Comparison of ENCODE assay signal across 31 mouse cellular contexts in the genomic region with DNA sequence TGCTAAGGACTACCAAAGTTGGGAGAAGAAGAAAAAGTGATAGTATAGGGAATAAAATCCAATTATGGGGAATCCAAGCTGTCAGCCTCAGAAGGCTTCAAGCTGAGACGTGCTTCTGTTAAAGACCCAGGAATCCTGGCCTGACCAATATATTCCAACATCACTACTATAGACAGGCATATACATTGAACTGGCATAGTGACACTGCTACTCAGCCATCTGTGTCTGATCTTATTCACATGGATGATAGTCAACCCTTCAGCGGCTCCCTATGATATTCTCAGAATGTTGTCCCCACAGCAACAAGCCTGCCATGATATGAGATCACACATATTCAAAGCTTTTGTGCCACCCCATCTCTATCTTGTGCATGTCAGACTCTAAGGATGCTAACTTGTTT.
"Had no signal": no experiment of that assay in that cellular context is flagged by ENCODE, and none has a peak within 500 bp of the region (broad histone marks: within the 10 kb centered on the region; RNA-seq: fewer than 3 reads in every experiment).

No protein-coding gene starts in this region.

- ATAC-seq: liver, embryonic 12.5 days; liver, postnatal 0 days; lung, postnatal 0 days; midbrain, embryonic 13.5 days; midbrain, embryonic 15.5 days had no signal

- H3K27ac ChIP-seq: left cerebral cortex, adult 2 months; limb, embryonic 10.5 days; limb, embryonic 12.5 days; limb, embryonic 13.5 days; limb, embryonic 15.5 days; liver, embryonic 12.5 days; liver, embryonic 13.5 days; liver, embryonic 14.5 days; liver, embryonic 15.5 days; lung, embryonic 15.5 days; macrophage; midbrain, embryonic 10.5 days; midbrain, embryonic 12.5 days; midbrain, embryonic 13.5 days; midbrain, embryonic 15.5 days; neural tube, embryonic 12.5 days had no signal

- H3K36me3 ChIP-seq: limb, embryonic 10.5 days; limb, embryonic 12.5 days; limb, embryonic 13.5 days; limb, embryonic 15.5 days; liver, embryonic 12.5 days; liver, embryonic 13.5 days; liver, embryonic 15.5 days; lung, embryonic 15.5 days; midbrain, embryonic 10.5 days; midbrain, embryonic 12.5 days; midbrain, embryonic 13.5 days; midbrain, embryonic 15.5 days; neural tube, embryonic 12.5 days had no signal

- H3K4me3 ChIP-seq: left cerebral cortex, adult 2 months; limb, embryonic 10.5 days; limb, embryonic 12.5 days; limb, embryonic 13.5 days; limb, embryonic 15.5 days; liver, embryonic 12.5 days; liver, embryonic 13.5 days; liver, embryonic 15.5 days; lung, embryonic 15.5 days; megakaryocyte, embryonic 14.5 days; midbrain, embryonic 10.5 days; midbrain, embryonic 12.5 days; midbrain, embryonic 13.5 days; midbrain, embryonic 15.5 days; myocyte; neural tube, embryonic 12.5 days had no signal

- H3K27me3 ChIP-seq: limb, embryonic 12.5 days; limb, embryonic 13.5 days; limb, embryonic 15.5 days; liver, embryonic 12.5 days; liver, embryonic 13.5 days; liver, embryonic 15.5 days; lung, embryonic 15.5 days; megakaryocyte, embryonic 14.5 days; midbrain, embryonic 12.5 days; midbrain, embryonic 13.5 days; midbrain, embryonic 15.5 days; neural tube, embryonic 12.5 days had no signal

- H3K9ac ChIP-seq: limb, embryonic 12.5 days; limb, embryonic 13.5 days; limb, embryonic 15.5 days; liver, embryonic 12.5 days; liver, embryonic 13.5 days; liver, embryonic 14.5 days; liver, embryonic 15.5 days; liver, postnatal 0 days; lung, embryonic 14.5 days; lung, embryonic 15.5 days; midbrain, embryonic 12.5 days; midbrain, embryonic 13.5 days; midbrain, embryonic 15.5 days; neural tube, embryonic 12.5 days had no signal

- H3K9me3 ChIP-seq: limb, embryonic 10.5 days; limb, embryonic 12.5 days; limb, embryonic 13.5 days; limb, embryonic 15.5 days; liver, embryonic 12.5 days; liver, embryonic 13.5 days; liver, embryonic 15.5 days; lung, embryonic 15.5 days; megakaryocyte, embryonic 14.5 days; midbrain, embryonic 10.5 days; midbrain, embryonic 12.5 days; midbrain, embryonic 15.5 days; neural tube, embryonic 12.5 days had no signal

- H3K4me2 ChIP-seq: limb, embryonic 12.5 days; limb, embryonic 13.5 days; limb, embryonic 15.5 days; liver, embryonic 11.5 days; liver, embryonic 12.5 days; liver, embryonic 13.5 days; liver, embryonic 15.5 days; lung, embryonic 14.5 days; lung, embryonic 15.5 days; midbrain, embryonic 12.5 days; midbrain, embryonic 13.5 days; midbrain, embryonic 15.5 days; neural tube, embryonic 12.5 days had no signal

- DNase-seq: left cerebral cortex, postnatal 4 days; liver; liver, embryonic 13.5 days; liver, postnatal 0 days; lung, adult 18-20 months; lung, adult 2 months; lung, embryonic 14.5 days; lung, postnatal 10 days; lung, postnatal 14 days; lung, postnatal 36 days; lung, postnatal 4 days; midbrain, embryonic 14.5 days had no signal

- H3K4me1 ChIP-seq: limb, embryonic 10.5 days; limb, embryonic 12.5 days; limb, embryonic 13.5 days; limb, embryonic 15.5 days; liver, embryonic 12.5 days; liver, embryonic 13.5 days; liver, embryonic 15.5 days; lung, embryonic 15.5 days; megakaryocyte, embryonic 14.5 days; midbrain, embryonic 12.5 days; midbrain, embryonic 13.5 days; midbrain, embryonic 15.5 days; neural tube, embryonic 12.5 days had no signal
